Mouse (Mus musculus) layer of hippocampus, adult 8-10 months (tissue): ENCODE data around the gene Mtfmt. TPM values are rescaled to one million over a fixed set of nuclear protein-coding genes. Genes with fewer than 3 reads are reported as not detected.

Source experiments
- total RNA-seq, 4 experiments: library from RNA; stranded (reverse); gene quantifications; 2 replicates each; pipeline ENCODE4 v1.2.4; 2022

Mtfmt gene
- total RNA-seq, 4 experiments from 2014 or later, result 16.6 to 20.5 (median 18.5) TPM

Other genes with a start within 250 kb of the Mtfmt start
- 1 to 10 TPM; 4.4 to 6.0 (median 5.6) TPM for gene Parp16, start 240.4 kb upstream of the Mtfmt start, total RNA-seq
- under 1 TPM in 2 of 4 experiments, not detected in 2; 0.10 to 0.16 TPM for gene Cilp, start 170.6 kb upstream of the Mtfmt start, total RNA-seq
- gene Clpx, start 141.5 kb upstream of the Mtfmt start, total RNA-seq, result 10 to 100 TPM; 31.8 to 35.7 (median 32.3) TPM
- gene Pdcd7, start 89.7 kb upstream of the Mtfmt start, total RNA-seq, result 10 to 100 TPM; 27.6 to 31.2 (median 29.1) TPM
- gene Ubap1l, start 74.7 kb upstream of the Mtfmt start, total RNA-seq, result 1 to 10 TPM; 3.3 to 7.4 (median 5.1) TPM
- under 1 TPM; 0.11 to 0.45 (median 0.23) TPM for gene Kbtbd13, start 44.1 kb upstream of the Mtfmt start, total RNA-seq
- 1 to 10 TPM; 2.9 to 4.4 (median 3.8) TPM for gene Rasl12, start 37.3 kb upstream of the Mtfmt start, total RNA-seq
- not detected for gene Slc51b, start 12.8 kb upstream of the Mtfmt start, total RNA-seq
- 10 to 100 TPM; 33.7 to 37.7 (median 36.4) TPM for gene Spg21, start 25.2 kb downstream of the Mtfmt start, total RNA-seq
- gene Ankdd1a, start 84.4 kb downstream of the Mtfmt start, total RNA-seq, result 1 to 10 TPM; 2.2 to 3.4 (median 2.8) TPM
- gene Plekho2, start 144.3 kb downstream of the Mtfmt start, total RNA-seq, result 10 to 100 TPM; 13.4 to 21.0 (median 14.2) TPM
- under 1 TPM; 0.09 to 0.24 (median 0.16) TPM for gene Pif1, start 151.4 kb downstream of the Mtfmt start, total RNA-seq
- gene Rbpms2, start 193.9 kb downstream of the Mtfmt start, total RNA-seq, result 1 to 10 TPM; 3.7 to 5.4 (median 4.6) TPM
- gene Oaz2, start 232.2 kb downstream of the Mtfmt start, total RNA-seq, result 100 to 1,000 TPM; 188 to 226 (median 208) TPM